In the genomic region with DNA sequence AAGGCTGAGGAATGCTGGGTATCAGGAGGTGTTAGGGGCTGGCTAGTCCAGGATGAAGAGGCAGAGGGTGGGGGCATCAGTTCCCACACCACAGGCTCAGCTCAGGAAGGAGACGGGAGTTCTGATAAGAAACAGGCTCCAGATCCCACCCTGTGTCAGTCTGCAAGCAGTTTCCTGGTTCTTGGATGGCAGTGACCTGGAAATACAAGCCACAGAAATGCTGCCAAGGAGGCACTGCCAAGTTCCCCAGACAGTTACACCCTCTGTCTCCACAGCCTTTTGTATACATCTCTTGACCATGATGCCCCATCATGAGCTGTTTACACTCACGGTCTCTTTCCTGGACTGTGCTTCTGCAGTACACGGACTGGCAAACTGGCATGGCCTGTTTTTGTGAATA, we compare ENCODE assay signal across 16 mouse cellular contexts.
A peak's percentile ranks its signal among the peaks of the same experiment; 100 is the strongest.
DNase-seq lines count a peak whose midpoint lies in the region; ATAC-seq and TF ChIP-seq lines count a peak whose summit lies in the region.
"Had no signal": no experiment of that assay in that cellular context is flagged by ENCODE, and none has a peak within 500 bp of the region (broad histone marks: within the 10 kb centered on the region; RNA-seq: fewer than 3 reads in every experiment).

No protein-coding gene starts in this region.

- H3K27me3 ChIP-seq in kidney, adult 2 months (replicated peaks; ENCODE audit: control insufficient read depth, insufficient read depth, low read length): no peaks in the 10 kb centered on the region
- H3K27me3 ChIP-seq in lung, postnatal 0 days (replicated peaks; ENCODE audit: insufficient read depth, low read length): no peaks in the 10 kb centered on the region
- no peaks in the 10 kb centered on the region for H3K27me3 ChIP-seq in stomach, embryonic 16.5 days (ENCODE audit: control insufficient read depth, insufficient read depth, low read length)

- H3K36me3 ChIP-seq in kidney, adult 2 months (ENCODE audit: control insufficient read depth, insufficient read depth, low read length): no peaks in the 10 kb centered on the region
- H3K36me3 ChIP-seq in lung, postnatal 0 days (ENCODE audit: insufficient read depth, low read length): no peaks in the 10 kb centered on the region
- H3K36me3 ChIP-seq in stomach, embryonic 16.5 days (ENCODE audit: control insufficient read depth, insufficient read depth, low read length): no peaks in the 10 kb centered on the region
- H3K36me3 ChIP-seq: midbrain, embryonic 13.5 days had no signal

- H3K4me2 ChIP-seq in lung, postnatal 0 days (replicated peaks; ENCODE audit: low read depth, low read length): no peak overlapping the region
- no peak overlapping the region for H3K4me2 ChIP-seq in stomach, embryonic 16.5 days (ENCODE audit: low read depth, low read length)
- H3K4me2 ChIP-seq: lung, embryonic 14.5 days; midbrain, embryonic 13.5 days had no signal

- peak; percentile 94 for TF ChIP-seq EP300 in lung, postnatal 0 days (IDR thresholded peaks at IDR 0.05)

- 70% methylated on average over 3 of the region's 3 CpGs for WGBS in kidney, adult 2 months
- 22% methylated on average over 3 of the region's 3 CpGs for WGBS in lung, postnatal 0 days
- 48% methylated on average over 3 of the region's 3 CpGs for WGBS in stomach, embryonic 16.5 days

- H3K4me3 ChIP-seq in kidney, adult 2 months (ENCODE audit: insufficient read depth, low read depth, low read length): no peak overlapping the region
- no peak overlapping the region for H3K4me3 ChIP-seq in lung, postnatal 0 days (ENCODE audit: low read depth, low read length)
- no peak overlapping the region for H3K4me3 ChIP-seq in stomach, embryonic 16.5 days (replicated peaks; ENCODE audit: low read length)
- H3K4me3 ChIP-seq: midbrain, embryonic 13.5 days had no signal

- TF ChIP-seq CTCF in kidney, adult 2 months (conservative IDR thresholded peaks at IDR 0.05; ENCODE audit: insufficient read depth, insufficient read length, low read depth, low read length): no peak
- no peak for TF ChIP-seq CTCF in lung, postnatal 0 days (IDR thresholded peaks at IDR 0.05)

- no peak overlapping the region for H3K9ac ChIP-seq in lung, postnatal 0 days (replicated peaks; ENCODE audit: low read depth)
- no peak overlapping the region for H3K9ac ChIP-seq in stomach, embryonic 16.5 days (ENCODE audit: low read length)
- H3K9ac ChIP-seq: lung, embryonic 14.5 days; midbrain, embryonic 13.5 days had no signal

- peak; percentile 29 for DNase-seq in kidney, adult 2 months
- no peak for DNase-seq in kidney, adult 8-10 months
- peak; percentile 64 for DNase-seq in fibroblast of lung, adult 2 months (ENCODE audit: low read depth)
- peak; percentile 77 for DNase-seq in lung, postnatal 0 days (ENCODE audit: low spot score)
- no peak for DNase-seq in frontal cortex, postnatal 25 days (ENCODE audit: low spot score in 2 of 2)
- DNase-seq in urinary bladder, postnatal 14 days (ENCODE audit: low spot score): no peak
- DNase-seq: gastrocnemius, postnatal 25 days; heart, postnatal 4 days; layer of hippocampus, adult 9-11 months; liver; lung, embryonic 14.5 days; thymus, postnatal 4 days had no signal

- no peaks in the 10 kb centered on the region for H3K9me3 ChIP-seq in lung, postnatal 0 days (ENCODE audit: low read length)
- no peaks in the 10 kb centered on the region for H3K9me3 ChIP-seq in stomach, embryonic 16.5 days (replicated peaks; ENCODE audit: control insufficient read depth, low read length)
- H3K9me3 ChIP-seq: midbrain, embryonic 13.5 days had no signal

- no peak for TF ChIP-seq POLR2A in kidney, adult 2 months (IDR thresholded peaks at IDR 0.05; ENCODE audit: low read depth, low read length)

- no peaks in the 10 kb centered on the region for H3K4me1 ChIP-seq in kidney, adult 2 months (ENCODE audit: control insufficient read depth, insufficient read depth, low read length)
- H3K4me1 ChIP-seq in lung, postnatal 0 days (ENCODE audit: insufficient read depth, low read depth, low read length): 0 out of 2 replicates have a peak, but pooled peaks cover 5% of the 10 kb centered on the region
- peaks cover 14% of the 10 kb centered on the region for H3K4me1 ChIP-seq in stomach, embryonic 16.5 days (ENCODE audit: control insufficient read depth, insufficient read depth, low read length)

- no peak overlapping the region for H3K27ac ChIP-seq in kidney, adult 2 months (ENCODE audit: insufficient read depth, low read depth, low read length)
- H3K27ac ChIP-seq in lung, postnatal 0 days (ENCODE audit: low read length): no peak overlapping the region
- peak overlapping the region; percentile 63 for H3K27ac ChIP-seq in stomach, embryonic 16.5 days (ENCODE audit: low read length)
- H3K27ac ChIP-seq: midbrain, embryonic 13.5 days had no signal

- peak; percentile 94 for ATAC-seq in lung, postnatal 0 days
- no peak for ATAC-seq in stomach, embryonic 16.5 days (ENCODE audit: insufficient read depth, low FRiP score)
- ATAC-seq: CD4-positive, CD25-positive, alpha-beta regulatory T cell, adult 4 months; forebrain, embryonic 16.5 days; midbrain, embryonic 13.5 days had no signal

Comparison
In these comparisons a context has a peak if more than half of its experiments do, and no peak if none do; other contexts are left out.
1. DNase-seq: peak in kidney, adult 2 months (single experiment), fibroblast of lung, adult 2 months (single experiment) and lung, postnatal 0 days (single experiment); none in kidney, adult 8-10 months (0 of 2), frontal cortex, postnatal 25 days (0 of 2) and urinary bladder, postnatal 14 days (single experiment).